Mouse (Mus musculus): Measurements from ENCODE around the gene Olfr20. TPM values are rescaled to one million over a fixed set of nuclear protein-coding genes. Genes with fewer than 3 reads are reported as not detected.
"Not testable (repeated sequence)": the region's sequence is repeated elsewhere in the genome, so short reads cannot be mapped to it uniquely, and the experiment has no call there.

The Olfr20 gene
- polyA plus RNA-seq (2012; ENCODE audit: insufficient read depth, low replicate concordance) = not detected in 2 replicates

DNA sequence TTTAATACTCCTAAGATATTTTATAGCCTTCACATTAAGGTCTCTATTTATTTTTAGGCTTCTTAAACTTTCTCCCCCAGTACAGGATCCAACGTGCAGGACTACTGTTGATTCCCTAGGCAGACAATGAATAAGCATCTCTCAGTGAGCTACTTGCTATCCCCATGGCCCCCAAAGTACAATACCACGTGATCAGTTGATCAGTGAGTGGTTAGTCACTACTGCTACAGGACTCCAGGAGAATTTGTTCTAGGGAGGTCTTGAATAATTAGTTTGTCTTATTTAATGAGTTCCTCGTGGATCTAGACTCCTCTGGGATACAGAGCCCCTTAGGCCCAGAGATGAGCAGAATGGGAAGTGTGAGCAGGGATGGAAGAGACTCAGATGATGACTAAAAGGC lies at the start of gene Olfr20:
TSS of gene Olfr20 (plus strand) at position 301 of the 400 bp plus-strand sequence.
- H3K27me3 ChIP-seq (replicated peaks) = no peaks in the 10 kb centered on the region
- H3K9me3 ChIP-seq = no peaks in the 10 kb centered on the region
- H3K4me3 ChIP-seq (replicated peaks) = no peak within 1 kb of the TSS
- TF ChIP-seq FLI1 (IDR thresholded peaks at IDR 0.05; ENCODE audit: low read length) (no peak), GATA1 (IDR thresholded peaks at IDR 0.05; ENCODE audit: borderline replicate concordance, low read length) (no peak)
- H3K4me1 ChIP-seq = no peaks in the 10 kb centered on the region
- no peaks in the 10 kb centered on the region for H3K36me3 ChIP-seq (replicated peaks; ENCODE audit: low read length)

DNA sequence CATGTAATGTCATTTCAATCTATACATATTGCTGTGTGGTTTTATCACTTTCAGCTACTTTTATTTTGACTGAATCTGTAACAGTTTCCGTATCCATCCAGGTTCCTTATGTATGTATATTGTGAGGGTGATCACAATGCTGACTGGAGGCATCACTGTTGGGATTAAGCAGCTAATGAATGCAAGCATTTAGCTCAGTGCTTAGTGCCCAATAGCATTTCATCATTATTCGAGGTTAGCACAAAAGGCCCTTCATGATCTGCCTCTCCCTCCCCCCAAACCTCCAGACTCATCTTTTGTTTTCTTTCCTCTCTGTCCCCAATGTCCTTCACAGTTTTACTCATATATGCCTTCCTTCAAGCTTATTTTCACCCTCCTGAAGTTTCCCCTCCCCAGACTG lies 47.5 kb upstream of the Olfr20 start:
- H3K9me3 ChIP-seq = no peaks in the 10 kb centered on the region
- H3K4me3 ChIP-seq (replicated peaks) = no peak overlapping the region
- H3K4me1 ChIP-seq = no peaks in the 10 kb centered on the region
- H3K27me3 ChIP-seq (replicated peaks) = peaks cover 12% of the 10 kb centered on the region
- TF ChIP-seq GATA1 (IDR thresholded peaks at IDR 0.05; ENCODE audit: borderline replicate concordance, low read length) (no peak), FLI1 (IDR thresholded peaks at IDR 0.05; ENCODE audit: low read length) (no peak)
- no peaks in the 10 kb centered on the region for H3K36me3 ChIP-seq (replicated peaks; ENCODE audit: low read length)

DNA sequence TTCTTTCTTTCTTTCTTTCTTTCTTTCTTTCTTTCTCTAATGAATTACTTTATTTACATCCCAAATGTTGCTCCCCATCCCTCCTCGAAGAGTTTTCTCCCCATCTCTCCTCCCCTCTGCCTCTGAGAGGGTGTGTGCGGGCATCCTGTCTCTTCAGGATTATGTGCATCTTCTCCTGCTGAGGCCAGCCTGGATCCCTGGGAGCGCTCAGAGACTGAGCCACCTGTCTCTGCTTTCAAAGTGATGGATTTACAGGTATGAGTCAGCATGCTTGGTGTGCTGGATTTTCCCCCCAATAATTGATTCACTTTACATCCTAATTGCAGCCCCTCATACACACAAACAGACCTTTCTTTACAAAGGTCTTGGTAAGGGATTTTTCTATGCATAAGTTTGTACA lies 34.6 kb upstream of the Olfr20 start:
- H3K36me3 ChIP-seq (replicated peaks; ENCODE audit: low read length) = no peaks in the 10 kb centered on the region
- peaks cover 1% of the 10 kb centered on the region; the same call in 1 of the 2 replicates for H3K9me3 ChIP-seq
- TF ChIP-seq FLI1 (IDR thresholded peaks at IDR 0.05; ENCODE audit: low read length) = no peak
- no peaks in the 10 kb centered on the region for H3K4me1 ChIP-seq
- peaks cover 2% of the 10 kb centered on the region for H3K27me3 ChIP-seq (replicated peaks)
- no peak overlapping the region for H3K4me3 ChIP-seq (replicated peaks)

DNA sequence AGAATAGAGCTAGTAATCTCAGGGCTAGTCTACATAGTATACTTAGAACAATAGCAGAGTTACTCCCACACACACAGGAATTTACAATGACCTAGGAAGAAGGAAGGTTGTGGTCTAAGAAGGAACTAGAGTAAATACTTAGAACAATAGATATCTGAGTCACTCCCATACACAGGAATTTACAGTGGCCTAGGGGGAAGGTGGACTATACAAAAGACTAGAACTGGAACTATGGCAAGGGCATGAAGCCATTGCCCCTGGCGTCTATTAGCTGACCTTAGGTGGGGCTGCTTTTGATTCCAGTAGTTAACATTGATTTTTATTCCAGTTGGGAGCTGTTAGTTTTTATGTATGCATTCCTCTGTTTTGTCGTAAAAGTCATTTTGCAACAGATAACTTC lies 32.0 kb upstream of the Olfr20 start:
- not testable (repeated sequence) for H3K27me3 ChIP-seq (replicated peaks); H3K9me3 ChIP-seq; H3K4me1 ChIP-seq; H3K4me3 ChIP-seq (replicated peaks); H3K36me3 ChIP-seq (replicated peaks; ENCODE audit: low read length)

DNA sequence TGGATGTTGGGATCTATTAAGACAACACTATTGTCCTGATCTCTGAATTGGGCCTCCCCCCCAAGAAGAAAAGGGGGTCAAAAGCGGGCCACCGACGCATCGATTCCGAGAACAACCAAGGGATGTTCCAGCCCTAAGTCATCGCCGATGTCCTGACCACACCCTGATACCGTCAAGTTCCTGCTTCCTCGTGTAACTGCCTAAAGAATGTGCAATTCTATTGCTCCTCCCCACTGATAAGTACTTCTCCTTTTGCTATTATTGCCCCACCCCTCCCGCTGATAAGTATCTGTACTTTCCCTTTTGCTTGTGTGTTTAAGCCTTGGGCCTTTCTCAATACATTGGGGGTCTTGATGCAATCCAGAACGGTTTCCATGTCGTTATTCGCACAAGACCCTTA lies 29.5 kb upstream of the Olfr20 start:
- not testable (repeated sequence) for H3K27me3 ChIP-seq (replicated peaks); H3K4me3 ChIP-seq (replicated peaks); H3K36me3 ChIP-seq (replicated peaks; ENCODE audit: low read length); H3K4me1 ChIP-seq; H3K9me3 ChIP-seq

DNA sequence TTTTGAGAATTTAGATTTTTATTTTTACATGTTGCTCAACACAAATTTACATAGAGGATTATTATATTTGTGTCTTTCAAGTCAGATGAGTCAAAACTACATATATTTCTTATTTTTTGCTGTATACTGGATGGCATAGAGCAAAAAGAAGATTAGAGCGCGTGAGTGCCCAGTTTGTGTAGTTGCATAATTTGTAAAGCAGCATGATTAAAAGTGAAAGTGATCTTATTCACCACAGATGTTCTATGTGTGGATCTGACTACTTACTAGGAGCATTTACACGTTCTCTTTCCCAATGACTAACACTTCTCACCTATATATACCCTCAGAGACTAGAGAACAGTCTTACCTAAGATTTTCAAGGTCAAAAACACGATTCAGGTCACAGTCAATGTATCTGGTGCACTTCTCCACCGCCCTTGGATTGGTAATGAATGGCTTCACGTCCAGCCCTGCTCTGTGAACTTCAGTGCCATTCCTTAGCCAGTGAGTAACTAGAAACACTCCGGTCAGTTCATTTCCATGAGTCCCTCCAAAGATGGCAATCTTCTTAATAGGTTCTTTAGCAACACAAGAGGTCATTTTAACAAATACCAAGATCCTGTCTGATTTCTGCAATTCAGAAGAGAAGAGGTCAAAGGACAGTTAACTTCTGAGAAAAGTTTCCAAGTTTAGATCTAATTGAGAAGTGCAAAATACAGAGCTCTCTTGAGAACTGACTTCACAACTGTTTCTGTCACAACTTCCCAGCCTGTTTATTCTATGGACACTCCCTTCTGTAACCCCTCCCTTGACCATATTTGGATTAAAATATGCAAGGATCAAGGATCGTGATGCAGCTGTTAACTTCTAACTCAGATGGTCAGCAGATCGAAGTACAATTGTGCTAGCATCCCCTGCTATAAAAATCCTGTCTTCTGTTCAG lies 26.4 kb upstream of the Olfr20 start:
- Histone ChIP-seq H3K9me3 (peaks cover 4% of the 10 kb centered on the region; the same call in 1 of the 2 replicates), H3K4me3 (replicated peaks) (peak overlapping the region; percentile 26), H3K27me3 (replicated peaks) (no peaks in the 10 kb centered on the region), H3K36me3 (replicated peaks; ENCODE audit: low read length) (no peaks in the 10 kb centered on the region), H3K4me1 (peaks cover 8% of the 10 kb centered on the region; the same call in 1 of the 2 replicates)
- TF ChIP-seq GATA1 (IDR thresholded peaks at IDR 0.05; ENCODE audit: borderline replicate concordance, low read length) (no peak), FLI1 (IDR thresholded peaks at IDR 0.05; ENCODE audit: low read length) (no peak)

DNA sequence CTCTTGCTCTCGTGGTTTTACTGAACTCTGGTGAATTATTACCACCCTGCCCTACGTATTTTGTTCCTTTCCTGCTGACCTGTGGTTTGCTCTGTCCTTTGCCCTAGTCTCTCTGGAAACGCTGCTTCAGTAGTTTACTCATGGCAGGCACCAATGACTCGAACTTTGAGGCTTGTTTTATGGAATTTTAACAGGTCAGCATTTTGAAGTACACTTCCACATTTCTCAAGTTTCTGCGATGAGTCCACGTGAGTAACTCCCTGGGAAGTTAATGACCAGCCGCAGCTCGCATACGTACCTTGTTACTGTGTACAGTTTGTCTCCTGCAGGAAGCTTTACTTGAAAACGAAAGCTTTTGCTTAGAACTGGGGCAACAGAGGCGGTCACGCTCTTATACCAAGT lies 24.1 kb upstream of the Olfr20 start:
- H3K4me1 ChIP-seq = peaks cover 8% of the 10 kb centered on the region; the same call in 1 of the 2 replicates
- H3K27me3 ChIP-seq (replicated peaks) = no peaks in the 10 kb centered on the region
- no peaks in the 10 kb centered on the region for H3K36me3 ChIP-seq (replicated peaks; ENCODE audit: low read length)
- TF ChIP-seq GATA1 (IDR thresholded peaks at IDR 0.05; ENCODE audit: borderline replicate concordance, low read length) (no peak), FLI1 (IDR thresholded peaks at IDR 0.05; ENCODE audit: low read length) (no peak)
- H3K4me3 ChIP-seq (replicated peaks) = peak overlapping the region; percentile 76
- peaks cover 6% of the 10 kb centered on the region; the same call in 1 of the 2 replicates for H3K9me3 ChIP-seq

DNA sequence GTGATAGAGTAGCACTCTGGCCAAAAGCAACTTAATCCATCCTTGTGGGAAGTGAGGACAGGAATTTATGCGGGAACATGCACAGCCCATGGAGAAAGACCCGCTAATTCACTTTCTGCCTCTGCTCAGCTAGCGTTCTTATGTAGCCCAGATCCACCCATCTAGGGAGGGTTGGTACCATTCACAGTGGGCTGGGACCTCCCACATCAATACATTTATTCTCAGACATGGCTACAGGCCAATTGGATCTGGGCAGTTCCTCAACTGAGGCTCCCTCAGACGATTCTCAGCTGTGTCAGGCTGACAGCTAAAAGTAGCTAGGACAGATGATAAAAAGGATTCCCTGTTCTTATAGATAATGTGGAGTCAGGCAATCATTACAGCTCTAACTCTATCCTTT lies 23.2 kb upstream of the Olfr20 start:
- Histone ChIP-seq H3K9me3 (peaks cover 6% of the 10 kb centered on the region; the same call in 1 of the 2 replicates), H3K4me3 (replicated peaks) (no peak overlapping the region), H3K27me3 (replicated peaks) (no peaks in the 10 kb centered on the region), H3K36me3 (replicated peaks; ENCODE audit: low read length) (no peaks in the 10 kb centered on the region), H3K4me1 (peaks cover 8% of the 10 kb centered on the region; the same call in 1 of the 2 replicates)
- no peak for TF ChIP-seq FLI1 (IDR thresholded peaks at IDR 0.05; ENCODE audit: low read length)
- TF ChIP-seq GATA1 (IDR thresholded peaks at IDR 0.05; ENCODE audit: borderline replicate concordance, low read length) = no peak

DNA sequence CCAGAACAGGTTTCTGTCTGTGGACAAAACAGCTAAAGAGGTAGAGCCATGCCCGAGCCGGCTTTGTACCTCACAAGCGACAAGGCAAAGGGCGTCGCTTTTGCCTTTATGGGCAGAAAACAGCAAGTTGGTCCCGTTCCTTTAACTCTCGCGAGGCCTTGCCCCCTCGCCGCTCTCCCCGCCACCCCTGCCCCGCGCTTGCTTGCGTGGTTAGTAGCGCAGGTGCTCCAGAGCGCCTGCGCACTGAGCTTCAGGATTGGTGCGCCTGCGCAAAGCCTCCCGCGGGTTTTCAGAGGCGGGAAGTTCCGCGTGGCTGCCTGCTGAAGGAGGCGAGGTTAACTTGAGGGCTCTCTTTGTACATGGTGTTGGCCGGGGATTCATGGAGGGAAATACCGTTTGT lies 21.1 kb upstream of the Olfr20 start, which contains the start of the genes Aspa, Gm49340 and Spata22:
TSS of gene Aspa (minus strand) at position 155 of the 400 bp plus-strand sequence.
TSS of gene Gm49340 (plus strand) at position 300 of the 400 bp plus-strand sequence.
TSS of gene Spata22 (plus strand) at position 300 of the 400 bp plus-strand sequence.
- peaks cover 6% of the 10 kb centered on the region; the same call in 1 of the 2 replicates for H3K9me3 ChIP-seq
- no peak within 1 kb of the TSS for H3K4me3 ChIP-seq (replicated peaks)
- H3K27me3 ChIP-seq (replicated peaks) = no peaks in the 10 kb centered on the region
- TF ChIP-seq GATA1 (IDR thresholded peaks at IDR 0.05; ENCODE audit: borderline replicate concordance, low read length) = no peak
- TF ChIP-seq FLI1 (IDR thresholded peaks at IDR 0.05; ENCODE audit: low read length) = no peak
- no peaks in the 10 kb centered on the region for H3K36me3 ChIP-seq (replicated peaks; ENCODE audit: low read length)
- peaks cover 4% of the 10 kb centered on the region; the same call in 1 of the 2 replicates for H3K4me1 ChIP-seq

DNA sequence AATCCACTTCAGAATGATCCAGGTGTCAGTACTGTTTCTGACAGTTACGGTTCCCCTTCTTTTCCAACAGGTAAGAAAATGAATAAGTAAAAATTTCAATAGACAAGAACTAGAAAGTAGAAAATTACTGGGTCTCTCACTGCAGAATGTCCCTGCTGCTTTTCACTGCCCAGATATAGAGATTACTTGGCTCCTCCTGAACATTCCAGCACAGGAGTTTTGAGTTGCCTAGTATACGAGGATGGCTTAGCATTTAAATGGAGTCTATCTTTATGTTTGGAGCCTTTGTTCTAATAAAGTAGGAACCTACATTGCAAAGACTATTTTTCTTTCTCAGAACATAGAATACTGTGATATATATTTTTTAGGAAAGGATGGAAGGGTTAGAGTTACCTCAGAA lies 17.2 kb upstream of the Olfr20 start:
- Histone ChIP-seq H3K36me3 (replicated peaks; ENCODE audit: low read length) (no peaks in the 10 kb centered on the region), H3K27me3 (replicated peaks) (no peaks in the 10 kb centered on the region), H3K4me3 (replicated peaks) (no peak overlapping the region), H3K9me3 (peaks cover 6% of the 10 kb centered on the region; the same call in 1 of the 2 replicates), H3K4me1 (no peaks in the 10 kb centered on the region)
- no peak for TF ChIP-seq FLI1 (IDR thresholded peaks at IDR 0.05; ENCODE audit: low read length)
- no peak for TF ChIP-seq GATA1 (IDR thresholded peaks at IDR 0.05; ENCODE audit: borderline replicate concordance, low read length)
